Mouse (Mus musculus) small intestine, adult 2 months (tissue): ENCODE measurements around the gene Mrgprf.

Experiments used
- CTCF ChIP-seq: fragments of 200-500 bp; IDR thresholded peaks from 2 replicates; pipeline ENCODE4 v1.5.1; 2012; ENCODE audit warnings: low read depth, mild to moderate bottlenecking, control low read depth, inconsistent platforms, low read length, moderate library complexity, mixed read lengths; ENCODE audit not compliant: insufficient replicate concordance, insufficient read length; ENCODE audit errors: extremely low read depth
- POLR2A ChIP-seq: fragments of 200-500 bp; IDR thresholded peaks from 2 replicates; pipeline ENCODE4 v1.6.1; 2012; ENCODE audit warnings: low read depth, mild to moderate bottlenecking, control low read depth, inconsistent platforms, low read length, moderate library complexity

GRCm38 (mm10) chr7:145292726-145293125 is 7.9 kb upstream of the Mrgprf start:
- TF ChIP-seq CTCF, result no peak
- TF ChIP-seq POLR2A, result no peak
